Mouse (Mus musculus): Measurements from ENCODE around the gene Ovol1. TPM values are rescaled to one million over a fixed set of nuclear protein-coding genes. Genes with fewer than 3 reads are reported as not detected.

The Ovol1 gene
- polyA plus RNA-seq, 1 experiment, result not detected

DNA sequence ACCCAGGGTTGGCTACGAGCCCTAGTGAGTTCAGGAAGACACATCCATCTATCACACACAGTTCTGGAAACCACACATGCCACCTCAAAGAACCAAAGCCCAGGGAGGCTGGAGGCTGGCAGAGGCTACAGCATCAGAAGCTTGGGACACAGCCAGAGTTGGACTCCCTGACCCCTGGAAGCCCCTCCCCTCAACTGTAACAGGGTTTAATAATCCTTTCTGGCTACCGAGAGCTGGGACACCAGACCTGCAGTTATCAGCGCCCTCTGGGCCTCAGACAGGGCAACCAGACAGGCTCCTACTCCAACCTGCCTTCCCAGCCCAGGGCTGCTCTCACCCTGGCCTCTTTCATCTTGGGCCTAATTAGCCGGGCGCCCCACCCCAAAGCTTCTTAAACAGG, 5.9 kb upstream of the Ovol1 start:
- Histone ChIP-seq H3K4me3 (replicated peaks; ENCODE audit: control insufficient read depth, low read depth, low read length) (no peak overlapping the region), H3K4me1 (ENCODE audit: control insufficient read depth, insufficient read depth, low read length) (peaks cover 3% of the 10 kb centered on the region; the same call in 1 of the 2 replicates), H3K27ac (ENCODE audit: control insufficient read depth, insufficient read depth, low read depth, low read length, poor library complexity) (no peak overlapping the region)
- 52% methylated on average over 5 of the region's 5 CpGs for WGBS
- TF ChIP-seq POLR2A (IDR thresholded peaks at IDR 0.05; ENCODE audit: borderline replicate concordance, control insufficient read depth, low read depth, low read length) (no peak), CTCF (IDR thresholded peaks at IDR 0.05; ENCODE audit: control insufficient read depth, insufficient read depth, low read length) (no peak)

DNA sequence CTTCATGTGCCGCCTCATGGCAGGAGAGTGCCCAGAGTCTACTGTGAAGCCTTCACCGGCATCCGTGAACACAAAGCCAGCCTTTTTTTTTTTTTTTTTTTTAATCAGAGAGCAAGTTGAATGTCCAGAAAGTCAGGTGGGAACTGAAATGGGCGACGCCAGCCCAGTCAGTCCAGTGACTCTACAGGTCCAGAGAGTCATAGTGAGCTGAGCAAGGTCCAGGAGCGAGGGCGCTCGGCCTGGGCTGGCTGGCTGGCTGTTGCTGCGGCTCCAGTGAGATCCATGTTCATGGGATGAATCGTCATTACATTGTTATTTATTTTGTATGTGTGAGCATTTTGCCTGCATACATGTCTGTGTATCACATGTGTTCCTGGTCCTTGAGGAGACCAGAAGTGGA, 2.3 kb upstream of the Ovol1 start:
- TF ChIP-seq POLR2A (IDR thresholded peaks at IDR 0.05; ENCODE audit: borderline replicate concordance, control insufficient read depth, low read depth, low read length) (no peak), CTCF (IDR thresholded peaks at IDR 0.05; ENCODE audit: control insufficient read depth, insufficient read depth, low read length) (no peak)
- Histone ChIP-seq H3K27ac (ENCODE audit: control insufficient read depth, insufficient read depth, low read depth, low read length, poor library complexity) (no peak overlapping the region), H3K4me3 (replicated peaks; ENCODE audit: control insufficient read depth, low read depth, low read length) (no peak overlapping the region), H3K4me1 (ENCODE audit: control insufficient read depth, insufficient read depth, low read length) (no peaks in the 10 kb centered on the region; the same call in 1 of the 2 replicates)
- 88% methylated on average over 10 of the region's 10 CpGs for WGBS

DNA sequence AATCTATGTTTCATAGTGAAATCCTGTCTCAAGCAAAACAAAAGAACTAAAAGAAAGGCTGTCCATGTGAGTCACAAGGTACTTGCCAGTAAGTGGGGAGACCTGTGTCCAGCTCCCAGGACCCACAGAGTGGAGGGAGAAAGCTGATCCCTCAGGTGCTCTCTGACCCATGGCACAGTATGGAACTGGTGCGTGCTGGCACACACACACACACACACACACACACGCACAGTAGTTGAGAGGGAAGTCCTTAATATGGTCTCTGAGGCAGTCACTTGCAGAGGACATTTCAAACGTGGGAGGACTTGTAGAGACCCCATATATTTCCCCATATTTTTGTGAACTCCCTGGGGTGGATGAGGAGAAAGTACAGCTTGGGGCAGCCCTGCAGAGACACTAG, 1.4 kb upstream of the Ovol1 start:
- WGBS, result 31% methylated on average over 3 of the region's 3 CpGs
- Histone ChIP-seq H3K4me3 (replicated peaks; ENCODE audit: control insufficient read depth, low read depth, low read length) (no peak overlapping the region), H3K27ac (ENCODE audit: control insufficient read depth, insufficient read depth, low read depth, low read length, poor library complexity) (no peak overlapping the region), H3K4me1 (ENCODE audit: control insufficient read depth, insufficient read depth, low read length) (no peaks in the 10 kb centered on the region; the same call in 1 of the 2 replicates)
- TF ChIP-seq POLR2A (IDR thresholded peaks at IDR 0.05; ENCODE audit: borderline replicate concordance, control insufficient read depth, low read depth, low read length) (no peak), CTCF (IDR thresholded peaks at IDR 0.05; ENCODE audit: control insufficient read depth, insufficient read depth, low read length) (no peak)

DNA sequence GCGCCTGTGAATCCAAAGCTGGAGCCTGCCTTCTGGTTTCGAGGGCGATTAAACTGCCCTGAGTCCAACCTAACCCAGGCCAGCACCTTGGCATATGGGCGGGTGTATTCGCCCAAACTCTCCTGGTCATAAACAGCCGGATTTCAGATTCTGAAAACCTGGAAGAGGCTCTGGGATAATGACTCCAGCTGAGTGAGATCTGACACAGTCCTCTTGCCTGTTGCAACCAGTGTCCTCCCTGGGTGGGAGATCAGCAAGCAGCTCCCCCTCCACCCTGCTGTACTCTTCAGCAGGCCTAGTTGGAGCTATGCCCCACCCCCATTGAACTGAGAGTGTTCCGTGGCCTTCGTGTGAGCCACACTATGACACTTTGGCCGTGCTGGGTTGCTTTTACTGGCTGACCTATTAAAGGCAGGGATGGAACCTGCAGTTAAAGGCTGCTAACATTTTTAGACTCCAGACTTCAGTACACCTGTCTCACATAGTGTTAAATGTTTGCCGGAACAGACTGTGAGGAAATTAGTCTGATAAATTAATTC, 875 bp upstream of the Ovol1 start:
- H3K4me1 ChIP-seq (ENCODE audit: control insufficient read depth, insufficient read depth, low read length), result no peaks in the 10 kb centered on the region; the same call in 1 of the 2 replicates
- no peak overlapping the region for H3K4me3 ChIP-seq (replicated peaks; ENCODE audit: control insufficient read depth, low read depth, low read length)

DNA sequence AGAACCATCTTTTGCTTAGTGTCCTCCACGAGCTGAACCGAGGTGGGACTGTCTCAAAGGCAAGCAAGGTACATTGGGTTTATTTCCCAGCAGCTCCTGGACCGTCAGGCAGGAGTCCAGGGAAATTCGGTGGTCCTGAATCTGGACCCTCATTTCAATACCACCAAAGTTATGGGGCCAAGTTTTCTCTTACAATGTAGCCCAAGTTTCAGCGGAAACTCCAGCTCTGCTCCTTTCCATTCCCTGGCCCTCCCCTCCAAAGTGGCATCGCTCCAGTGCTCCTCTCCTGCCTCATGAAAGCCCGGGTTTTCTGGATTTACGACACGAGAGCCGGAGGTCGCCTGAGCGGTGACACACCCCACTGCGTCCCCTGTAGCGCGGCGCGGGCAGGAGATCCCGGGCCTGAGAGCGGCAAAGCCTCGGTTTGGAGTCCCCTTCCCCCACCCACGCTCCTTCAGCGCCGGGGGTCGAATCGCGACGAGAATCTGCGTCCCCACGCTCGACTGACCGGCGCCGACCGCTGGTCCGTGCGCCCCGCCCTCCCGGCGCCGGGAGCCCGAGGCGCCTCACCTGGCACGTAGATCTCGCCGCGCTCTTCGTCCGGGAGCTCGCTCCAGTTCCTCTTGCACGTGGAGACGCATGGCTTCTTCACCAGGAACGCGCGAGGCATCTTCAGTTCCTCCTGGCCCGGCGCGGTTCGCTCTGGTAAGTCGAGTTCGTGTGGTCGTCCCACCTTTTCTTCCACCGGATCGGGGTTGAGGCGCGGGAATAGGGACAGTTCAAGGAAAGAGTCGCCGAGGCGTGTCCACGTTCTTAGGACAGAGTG, 602 bp downstream of the Ovol1 start:
- TF ChIP-seq CTCF (IDR thresholded peaks at IDR 0.05; ENCODE audit: control insufficient read depth, insufficient read depth, low read length) (no peak), POLR2A (IDR thresholded peaks at IDR 0.05; ENCODE audit: borderline replicate concordance, control insufficient read depth, low read depth, low read length) (no peak; the same call in 1 of the 2 replicates)
- H3K4me3 ChIP-seq (replicated peaks; ENCODE audit: control insufficient read depth, low read depth, low read length), result no peak overlapping the region

More for the DNA sequence above, 875 bp upstream of the Ovol1 start:
- TF ChIP-seq CTCF (IDR thresholded peaks at IDR 0.05; ENCODE audit: control insufficient read depth, insufficient read depth, low read length) (no peak), POLR2A (IDR thresholded peaks at IDR 0.05; ENCODE audit: borderline replicate concordance, control insufficient read depth, low read depth, low read length) (no peak)
- WGBS, result 39% methylated on average over 10 of the region's 10 CpGs
- H3K27ac ChIP-seq (ENCODE audit: control insufficient read depth, insufficient read depth, low read depth, low read length, poor library complexity), result no peak overlapping the region

DNA sequence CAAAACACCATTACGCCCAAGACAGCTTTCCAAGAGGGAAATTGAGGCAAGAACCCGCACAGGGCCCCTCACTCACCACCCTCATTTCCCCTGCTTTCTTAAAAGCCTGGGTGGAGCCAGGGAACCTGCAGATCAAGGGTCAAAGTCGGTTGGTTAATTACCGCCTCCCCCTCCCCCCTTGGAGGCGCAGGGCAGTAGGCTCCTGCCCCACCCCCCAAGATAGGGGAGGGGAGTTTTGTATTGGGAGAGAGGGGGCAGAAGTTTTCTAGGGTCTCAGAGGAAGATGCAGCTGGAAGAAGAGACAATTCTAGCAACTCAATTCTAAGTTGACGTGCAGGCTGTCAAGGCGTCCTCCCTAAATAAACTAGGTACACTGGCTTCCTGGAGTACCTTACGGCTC, 1.2 kb downstream of the Ovol1 start:
- H3K4me3 ChIP-seq (replicated peaks; ENCODE audit: control insufficient read depth, low read depth, low read length), result no peak overlapping the region
- no peak overlapping the region for H3K27ac ChIP-seq (ENCODE audit: control insufficient read depth, insufficient read depth, low read depth, low read length, poor library complexity)
- TF ChIP-seq CTCF (IDR thresholded peaks at IDR 0.05; ENCODE audit: control insufficient read depth, insufficient read depth, low read length) (no peak), POLR2A (IDR thresholded peaks at IDR 0.05; ENCODE audit: borderline replicate concordance, control insufficient read depth, low read depth, low read length) (no peak)
- H3K4me1 ChIP-seq (ENCODE audit: control insufficient read depth, insufficient read depth, low read length), result no peaks in the 10 kb centered on the region; the same call in 1 of the 2 replicates
- WGBS, result 52% methylated on average over 8 of the region's 8 CpGs

More for the DNA sequence above, 602 bp downstream of the Ovol1 start:
- WGBS, result 2% methylated on average over 69 of the region's 69 CpGs
- Histone ChIP-seq H3K4me1 (ENCODE audit: control insufficient read depth, insufficient read depth, low read length) (no peaks in the 10 kb centered on the region; the same call in 1 of the 2 replicates), H3K27ac (ENCODE audit: control insufficient read depth, insufficient read depth, low read depth, low read length, poor library complexity) (no peak overlapping the region; the same call in 1 of the 2 replicates)

DNA sequence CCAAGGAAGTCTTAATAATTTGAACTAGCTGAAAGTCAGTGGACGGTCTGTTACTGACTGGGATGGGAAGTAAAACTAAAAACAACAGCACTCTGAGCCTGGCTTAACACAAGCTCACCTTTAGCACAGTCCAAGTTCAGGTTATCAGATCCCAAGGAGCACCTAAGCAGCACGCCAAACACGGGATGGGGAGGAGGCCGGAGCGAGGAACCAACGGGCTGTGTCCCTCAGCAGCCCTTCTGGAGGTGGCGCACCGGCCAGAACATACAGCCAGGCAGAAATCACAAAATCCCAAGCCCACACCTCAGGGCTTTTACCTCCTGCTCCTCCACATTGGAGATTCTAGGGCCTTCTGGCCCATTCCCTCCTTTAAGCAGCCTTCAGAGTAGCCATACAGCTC, 1.7 kb downstream of the Ovol1 start:
- Histone ChIP-seq H3K4me1 (ENCODE audit: control insufficient read depth, insufficient read depth, low read length) (no peaks in the 10 kb centered on the region; the same call in 1 of the 2 replicates), H3K27ac (ENCODE audit: control insufficient read depth, insufficient read depth, low read depth, low read length, poor library complexity) (no peak overlapping the region), H3K4me3 (replicated peaks; ENCODE audit: control insufficient read depth, low read depth, low read length) (no peak overlapping the region)
- TF ChIP-seq CTCF (IDR thresholded peaks at IDR 0.05; ENCODE audit: control insufficient read depth, insufficient read depth, low read length), result no peak
- TF ChIP-seq POLR2A (IDR thresholded peaks at IDR 0.05; ENCODE audit: borderline replicate concordance, control insufficient read depth, low read depth, low read length), result no peak
- 77% methylated on average over 8 of the region's 8 CpGs for WGBS

DNA sequence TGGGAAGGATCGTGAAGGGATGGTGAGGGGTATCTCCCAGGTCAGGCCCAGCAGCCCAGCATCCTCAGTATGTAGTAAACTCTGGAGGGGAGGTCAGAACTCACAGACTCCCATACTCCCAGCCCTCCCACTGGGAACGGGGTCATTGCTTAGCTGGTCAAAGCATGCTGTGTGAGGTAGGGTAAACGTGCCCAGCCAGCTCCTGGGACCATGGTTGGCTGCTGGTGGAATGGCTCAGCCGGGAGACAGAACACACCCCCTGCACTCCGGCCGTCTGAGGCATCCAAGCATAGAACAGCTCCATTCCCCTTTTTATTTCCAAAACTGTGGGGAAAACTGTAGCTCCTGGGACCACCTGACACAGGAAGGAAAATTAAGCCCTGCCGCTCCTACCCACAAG, 2.3 kb downstream of the Ovol1 start:
- H3K4me3 ChIP-seq (replicated peaks; ENCODE audit: control insufficient read depth, low read depth, low read length), result no peak overlapping the region
- no peak overlapping the region for H3K27ac ChIP-seq (ENCODE audit: control insufficient read depth, insufficient read depth, low read depth, low read length, poor library complexity)
- 66% methylated on average over 7 of the region's 7 CpGs for WGBS
- no peak for TF ChIP-seq POLR2A (IDR thresholded peaks at IDR 0.05; ENCODE audit: borderline replicate concordance, control insufficient read depth, low read depth, low read length)
- no peak for TF ChIP-seq CTCF (IDR thresholded peaks at IDR 0.05; ENCODE audit: control insufficient read depth, insufficient read depth, low read length)
- H3K4me1 ChIP-seq (ENCODE audit: control insufficient read depth, insufficient read depth, low read length), result no peaks in the 10 kb centered on the region; the same call in 1 of the 2 replicates

Measured in bone marrow, adult 2 months (tissue).